Mouse (Mus musculus): ENCODE measurements around the gene Dmrta1. TPM values are rescaled to one million over a fixed set of nuclear protein-coding genes. Genes with fewer than 3 reads are reported as not detected.
"Not testable (repeated sequence)": the region's sequence is repeated elsewhere in the genome, so short reads cannot be mapped to it uniquely, and the experiment has no call there.

The Dmrta1 gene
- polyA plus RNA-seq, 1 experiment from 2014 or later, result 0.94 TPM

DNA sequence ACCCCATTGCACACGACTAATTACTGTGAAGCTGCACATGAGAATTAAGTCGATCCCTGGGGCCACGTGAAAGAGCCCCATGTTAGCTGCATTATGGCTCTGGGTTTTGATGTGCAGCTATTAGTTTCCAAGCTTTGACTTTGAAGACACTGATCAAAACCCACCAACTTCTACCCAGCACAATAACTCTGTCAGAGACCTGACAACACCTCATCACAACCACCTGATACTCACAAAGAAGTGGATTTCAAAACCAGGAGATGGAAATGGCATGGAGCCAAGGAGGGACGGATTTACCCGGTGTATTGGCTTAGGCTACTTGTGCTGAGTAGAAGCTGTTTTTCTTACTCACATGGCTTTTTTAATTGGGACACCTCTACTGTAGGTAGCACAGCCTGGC is 523 bp upstream of the Dmrta1 start:
- no peak for ATAC-seq (ENCODE audit: insufficient number of reproducible peaks, low FRiP score, low TSS enrichment, low read depth)
- Histone ChIP-seq H3K4me3 (replicated peaks) (no peak overlapping the region), H3K9me3 (replicated peaks) (no peaks in the 10 kb centered on the region)

DNA sequence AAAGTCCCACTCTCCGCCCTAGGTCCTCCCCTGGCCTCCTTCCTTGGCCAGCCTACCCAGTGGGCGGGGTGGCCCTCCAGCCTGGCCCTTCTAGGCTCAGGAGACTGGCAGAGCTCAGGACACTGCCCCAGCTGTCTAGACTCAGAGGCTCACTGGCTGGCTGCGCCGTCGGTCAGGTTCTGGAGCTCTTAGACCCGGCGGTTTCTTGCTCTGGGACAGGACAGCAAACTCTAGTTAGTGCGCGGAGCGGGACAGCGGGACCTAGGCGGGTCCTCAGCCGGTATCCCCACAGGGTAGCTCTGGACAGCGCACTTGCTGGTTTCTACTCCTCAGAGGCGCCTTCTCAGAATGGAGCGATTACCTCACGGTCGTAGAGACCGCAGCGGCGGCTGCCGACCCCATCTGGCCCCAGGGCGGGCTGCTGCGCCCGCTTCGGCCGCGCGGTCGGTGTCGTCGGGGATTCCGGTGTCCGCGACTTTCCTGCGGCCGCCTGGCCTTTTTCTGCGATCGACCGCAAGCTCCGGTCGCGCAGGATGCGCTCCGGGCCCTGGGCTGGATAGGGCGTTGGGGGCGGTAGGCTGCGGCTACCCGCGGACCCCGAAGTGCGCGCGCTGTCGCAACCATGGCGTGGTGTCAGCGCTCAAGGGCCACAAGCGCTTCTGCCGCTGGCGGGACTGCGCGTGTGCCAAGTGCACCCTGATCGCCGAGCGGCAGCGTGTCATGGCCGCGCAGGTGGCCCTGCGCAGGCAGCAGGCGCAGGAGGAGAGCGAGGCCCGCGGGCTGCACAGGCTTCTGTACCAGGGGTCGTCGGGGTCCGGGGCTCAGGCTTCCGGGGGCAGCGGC is 8.9 kb downstream of the Dmrta1 start:
- H3K9me3 ChIP-seq (replicated peaks), result no peaks in the 10 kb centered on the region
- no peak overlapping the region for H3K27ac ChIP-seq (replicated peaks)
- peaks cover 10% of the 10 kb centered on the region; the same call in 1 of the 2 replicates for H3K4me1 ChIP-seq
- no peak overlapping the region for H3K9ac ChIP-seq
- peak; percentile 82 for ATAC-seq (ENCODE audit: insufficient number of reproducible peaks, low FRiP score, low TSS enrichment, low read depth)
- H3K36me3 ChIP-seq, result no peaks in the 10 kb centered on the region
- WGBS, result under 1% methylated on average over 78 of the region's 78 CpGs
- H3K27me3 ChIP-seq, result peaks cover 39% of the 10 kb centered on the region
- peak overlapping the region; percentile 77 for H3K4me2 ChIP-seq (replicated peaks)
- peak overlapping the region; percentile 49 for H3K4me3 ChIP-seq (replicated peaks)

More for the DNA sequence above, 523 bp upstream of the Dmrta1 start:
- Histone ChIP-seq H3K9ac (no peak overlapping the region), H3K4me2 (replicated peaks) (no peak overlapping the region), H3K27me3 (no peaks in the 10 kb centered on the region), H3K4me1 (no peaks in the 10 kb centered on the region), H3K36me3 (no peaks in the 10 kb centered on the region), H3K27ac (replicated peaks) (no peak overlapping the region)
- 66% methylated on average over 5 of the region's 5 CpGs for WGBS

DNA sequence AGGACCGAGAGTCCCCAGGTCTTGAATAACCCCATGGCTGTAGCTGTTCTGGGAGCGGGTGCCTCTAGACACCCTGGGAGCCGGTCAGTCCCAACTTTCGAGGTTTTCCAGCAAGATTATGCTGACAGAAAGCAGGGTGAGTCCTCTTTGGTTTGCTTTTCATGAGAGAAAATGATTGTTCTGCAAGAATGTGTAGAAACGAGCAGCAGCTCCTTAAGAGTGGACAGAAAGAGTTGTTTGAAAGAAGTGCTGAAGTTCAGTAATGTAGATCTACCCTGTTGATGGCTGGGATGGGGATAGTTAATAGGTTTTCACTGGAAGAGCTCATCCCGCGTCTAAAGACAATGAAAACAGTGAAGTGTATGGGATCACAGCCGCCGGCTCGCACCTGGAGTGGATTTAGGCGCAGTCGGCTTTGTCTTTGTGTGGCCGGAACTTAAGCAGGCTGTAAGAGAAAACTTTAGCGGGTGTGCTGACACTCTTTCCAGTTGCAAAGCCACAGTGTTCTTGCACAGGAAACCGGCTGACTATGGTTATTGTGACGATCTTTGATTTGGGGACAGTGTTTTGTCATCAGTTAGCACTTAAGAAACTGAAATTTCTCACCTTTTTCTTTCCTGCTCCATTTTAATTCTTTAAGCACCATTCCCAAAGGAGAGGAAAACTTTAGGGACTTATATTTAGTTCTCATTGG is 9.7 kb downstream of the Dmrta1 start:
- no peak overlapping the region for H3K27ac ChIP-seq (replicated peaks)
- no peak for ATAC-seq (ENCODE audit: insufficient number of reproducible peaks, low FRiP score, low TSS enrichment, low read depth)
- H3K36me3 ChIP-seq, result no peaks in the 10 kb centered on the region
- under 1% methylated on average over 16 of the region's 16 CpGs for WGBS
- H3K9me3 ChIP-seq (replicated peaks), result no peaks in the 10 kb centered on the region
- H3K4me2 ChIP-seq (replicated peaks), result peak overlapping the region; percentile 77
- H3K27me3 ChIP-seq, result peaks cover 39% of the 10 kb centered on the region
- peak overlapping the region; percentile 49 for H3K4me3 ChIP-seq (replicated peaks)
- no peak overlapping the region for H3K9ac ChIP-seq
- H3K4me1 ChIP-seq, result peaks cover 10% of the 10 kb centered on the region; the same call in 1 of the 2 replicates

DNA sequence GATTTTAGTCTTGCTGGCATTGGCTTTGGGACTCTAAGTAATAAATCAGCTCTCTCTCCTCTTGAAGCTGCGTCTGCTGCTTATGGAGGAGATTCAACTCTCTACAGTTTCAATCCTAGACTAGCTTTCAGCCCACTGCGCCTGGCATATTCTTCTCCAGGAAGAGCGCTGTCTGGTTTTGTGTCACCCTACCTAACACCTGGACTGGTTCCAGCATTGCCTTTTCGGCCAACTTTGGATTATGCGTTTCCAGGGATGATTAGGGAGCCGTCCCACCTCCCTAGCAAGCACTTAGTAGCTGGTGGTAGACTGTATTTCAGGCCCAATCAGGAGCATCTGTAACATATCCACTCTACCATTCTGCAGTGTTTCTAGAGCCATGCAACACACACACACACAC is 12.7 kb downstream of the Dmrta1 start:
- Histone ChIP-seq H3K27ac (replicated peaks) (no peak overlapping the region), H3K9me3 (replicated peaks) (no peaks in the 10 kb centered on the region), H3K36me3 (no peaks in the 10 kb centered on the region), H3K9ac (no peak overlapping the region), H3K4me2 (replicated peaks) (no peak overlapping the region), H3K4me3 (replicated peaks) (no peak overlapping the region), H3K4me1 (peaks cover 10% of the 10 kb centered on the region; the same call in 1 of the 2 replicates), H3K27me3 (peaks cover 30% of the 10 kb centered on the region)
- no peak for ATAC-seq (ENCODE audit: insufficient number of reproducible peaks, low FRiP score, low TSS enrichment, low read depth)
- 71% methylated on average over 6 of the region's 6 CpGs for whole genome bisulfite sequencing

DNA sequence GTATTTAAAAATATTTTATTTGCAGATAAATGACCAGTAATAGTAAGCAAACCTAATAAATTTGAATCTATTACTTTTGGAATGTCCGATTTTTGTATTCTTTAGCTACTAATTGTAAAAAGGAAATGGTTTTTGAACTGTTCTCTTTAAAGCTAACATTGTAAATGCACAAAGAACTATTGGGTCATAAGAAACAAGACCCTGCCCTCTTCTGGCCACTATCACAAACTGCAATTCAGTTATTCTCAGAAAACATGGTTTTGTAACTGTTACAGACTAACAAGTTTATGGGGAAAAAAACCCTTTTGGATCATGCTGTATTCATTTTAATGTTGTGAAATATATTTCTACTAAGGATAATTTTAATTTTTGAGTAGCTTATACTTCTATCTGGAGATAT is 13.5 kb downstream of the Dmrta1 start:
- H3K4me1 ChIP-seq, result peaks cover 10% of the 10 kb centered on the region; the same call in 1 of the 2 replicates
- WGBS, result 21% methylated on average over 1 of the region's 1 CpGs
- H3K27me3 ChIP-seq, result peaks cover 21% of the 10 kb centered on the region
- no peak overlapping the region for H3K9ac ChIP-seq
- H3K9me3 ChIP-seq (replicated peaks), result no peaks in the 10 kb centered on the region
- no peak overlapping the region for H3K27ac ChIP-seq (replicated peaks)
- no peaks in the 10 kb centered on the region for H3K36me3 ChIP-seq
- no peak overlapping the region for H3K4me3 ChIP-seq (replicated peaks)
- H3K4me2 ChIP-seq (replicated peaks), result no peak overlapping the region
- ATAC-seq (ENCODE audit: insufficient number of reproducible peaks, low FRiP score, low TSS enrichment, low read depth), result no peak

DNA sequence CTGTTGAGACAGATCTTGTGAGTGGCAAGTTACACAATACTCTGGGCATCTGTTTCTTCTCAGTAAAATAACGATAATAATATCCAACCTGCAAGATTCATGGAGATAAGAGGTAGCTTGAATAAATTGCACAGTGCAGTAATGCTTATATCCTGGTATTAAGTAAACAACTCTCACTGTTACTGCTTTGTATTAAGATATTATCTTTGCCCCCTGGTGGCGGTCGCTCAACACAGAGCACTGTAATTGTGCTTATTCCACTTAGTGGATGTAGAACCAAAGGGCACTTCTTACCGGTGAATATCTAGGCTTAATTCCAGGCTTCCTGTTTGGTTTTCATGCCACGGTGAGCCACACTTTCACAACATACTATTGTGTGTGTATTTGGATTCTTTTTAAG is 16.4 kb downstream of the Dmrta1 start:
- Histone ChIP-seq H3K27me3 (no peaks in the 10 kb centered on the region), H3K9me3 (replicated peaks) (no peaks in the 10 kb centered on the region), H3K4me1 (no peaks in the 10 kb centered on the region), H3K4me2 (replicated peaks) (no peak overlapping the region), H3K27ac (replicated peaks) (no peak overlapping the region), H3K4me3 (replicated peaks) (no peak overlapping the region), H3K36me3 (no peaks in the 10 kb centered on the region), H3K9ac (no peak overlapping the region)
- WGBS, result 49% methylated on average over 5 of the region's 5 CpGs
- ATAC-seq (ENCODE audit: insufficient number of reproducible peaks, low FRiP score, low TSS enrichment, low read depth), result no peak

DNA sequence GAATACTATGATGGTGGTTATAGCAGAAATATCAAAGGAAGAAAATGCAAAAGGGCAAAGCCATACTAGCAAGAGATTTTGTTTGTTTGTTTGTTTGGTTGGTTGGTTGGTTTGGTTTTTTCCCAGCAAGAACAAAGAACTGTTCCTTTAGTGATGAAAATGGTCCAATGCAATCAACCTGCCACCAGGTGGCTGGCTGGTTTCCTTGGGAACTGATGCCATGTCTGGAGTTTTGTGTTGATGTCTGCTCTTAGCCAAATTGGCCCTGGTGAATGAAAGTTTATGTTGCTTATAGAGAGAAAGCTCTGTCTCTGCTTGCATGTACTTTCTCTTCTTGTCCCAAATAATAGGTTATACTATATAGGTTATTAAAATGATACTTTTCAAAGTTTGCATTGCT is 18.7 kb downstream of the Dmrta1 start:
- Histone ChIP-seq H3K4me3 (replicated peaks) (no peak overlapping the region), H3K36me3 (no peaks in the 10 kb centered on the region), H3K4me1 (no peaks in the 10 kb centered on the region), H3K27ac (replicated peaks) (no peak overlapping the region), H3K27me3 (no peaks in the 10 kb centered on the region), H3K9ac (no peak overlapping the region), H3K9me3 (replicated peaks) (no peaks in the 10 kb centered on the region), H3K4me2 (replicated peaks) (no peak overlapping the region)
- ATAC-seq (ENCODE audit: insufficient number of reproducible peaks, low FRiP score, low TSS enrichment, low read depth), result no peak

DNA sequence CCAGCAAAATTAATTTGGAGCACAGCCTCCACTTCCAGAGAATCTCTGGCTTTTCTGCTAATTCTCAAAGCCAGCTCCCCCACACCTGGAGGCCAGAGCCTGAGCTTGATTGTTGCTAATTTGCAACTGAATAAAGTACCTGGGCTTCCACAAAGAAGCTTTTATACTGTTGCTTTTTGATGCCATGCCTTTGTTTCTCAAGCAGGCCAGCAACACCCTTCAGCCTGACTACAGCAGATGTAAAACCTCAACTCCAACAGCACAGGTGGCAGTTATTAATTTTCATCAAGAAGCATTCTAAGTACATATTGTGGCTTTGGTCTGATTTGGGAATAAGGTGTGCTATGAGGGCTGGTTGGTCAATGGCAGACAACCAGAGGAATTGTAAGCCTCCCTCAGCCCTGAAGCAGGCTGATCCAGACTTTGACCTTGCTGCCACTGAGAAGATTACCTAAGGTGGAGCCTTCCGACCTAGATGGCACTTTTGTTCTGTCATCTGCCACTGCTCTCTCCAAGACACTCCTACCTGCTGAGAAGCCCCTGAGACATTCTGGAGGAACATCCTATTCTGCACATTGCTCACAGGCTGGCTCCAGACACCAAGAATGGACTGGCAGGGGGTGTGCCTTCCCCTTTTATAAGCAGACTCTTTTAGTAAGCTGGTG is 44.4 kb downstream of the Dmrta1 start:
- H3K4me1 ChIP-seq; H3K27me3 ChIP-seq; H3K9me3 ChIP-seq (replicated peaks); H3K9ac ChIP-seq; H3K27ac ChIP-seq (replicated peaks); H3K4me3 ChIP-seq (replicated peaks); H3K4me2 ChIP-seq (replicated peaks); ATAC-seq (ENCODE audit: insufficient number of reproducible peaks, low FRiP score, low TSS enrichment, low read depth); H3K36me3 ChIP-seq: not testable (repeated sequence)
- 86% methylated on average over 1 of the region's 1 CpGs for WGBS
